Mouse (Mus musculus) testis, adult 2 months (tissue): ENCODE measurements around the gene Arhgdia.

ENCODE experiments used
- CTCF ChIP-seq: fragments of 200-500 bp; IDR thresholded peaks from 2 replicates; pipeline ENCODE4 v1.5.1; 2012; ENCODE audit warnings: low read depth, mild to moderate bottlenecking, inconsistent platforms, low read length, moderate library complexity; ENCODE audit not compliant: control insufficient read depth, insufficient read depth, insufficient replicate concordance
- POLR2A ChIP-seq: fragments of 200-500 bp; IDR thresholded peaks from 2 replicates; pipeline ENCODE4 v1.6.1; 2012; ENCODE audit warnings: low read depth, mild to moderate bottlenecking, inconsistent platforms, low read length, moderate library complexity; ENCODE audit not compliant: control insufficient read depth

DNA sequence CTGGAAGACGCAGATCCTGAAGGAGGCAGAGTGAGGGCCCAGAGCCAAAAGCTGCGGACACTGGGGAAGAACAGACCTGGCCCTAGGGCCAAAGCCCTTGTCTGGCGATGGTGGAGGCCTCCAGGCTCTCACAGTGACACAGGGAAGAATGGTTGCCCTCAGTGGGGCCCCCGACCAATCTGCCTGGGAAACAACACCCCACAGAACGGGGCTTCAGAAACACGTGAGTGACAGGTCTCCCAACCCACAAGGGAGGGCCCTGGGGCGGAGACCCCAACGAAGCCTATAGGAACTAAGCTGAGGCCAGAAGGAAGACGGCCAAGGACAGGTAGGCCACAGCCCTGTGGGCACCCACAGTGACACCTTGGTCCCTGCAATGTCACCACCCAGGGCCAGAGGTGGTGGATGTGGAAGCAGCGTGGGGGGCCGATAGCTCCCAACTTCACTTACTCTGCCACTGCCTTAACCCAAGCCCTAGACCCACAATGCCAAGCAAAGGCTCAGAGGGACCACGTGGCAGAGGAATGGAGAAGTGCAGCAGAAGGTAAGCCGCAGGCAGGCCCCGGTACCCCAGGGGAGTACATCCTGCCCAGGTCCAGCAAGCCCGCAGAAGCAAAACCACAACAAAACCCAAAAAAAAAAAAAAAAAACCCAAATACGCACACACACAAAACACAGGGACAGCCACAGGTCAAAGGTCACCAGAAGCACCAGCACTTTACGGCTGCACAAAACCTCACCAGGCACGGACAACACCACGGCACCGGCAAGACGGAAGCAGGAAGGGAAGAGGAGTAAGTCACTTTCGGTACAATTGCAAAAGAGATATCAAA lies 46.3 kb upstream of the Arhgdia start:
- TF ChIP-seq CTCF (no peak), POLR2A (no peak)
